Mouse (Mus musculus): ENCODE data around the gene Ripply3.
"Not testable (repeated sequence)": the region's sequence is repeated elsewhere in the genome, so short reads cannot be mapped to it uniquely, and the experiment has no call there.

Ripply3 gene

GRCm38 (mm10) chr16:94314626-94315025, 13.6 kb upstream of the Ripply3 start:
- DNase-seq (ENCODE audit: low read depth, low spot score): no peak

GRCm38 (mm10) chr16:94315215-94315614, 13.0 kb upstream of the Ripply3 start:
- no peak for DNase-seq (ENCODE audit: low read depth, low spot score)

GRCm38 (mm10) chr16:94317752-94318151, 10.5 kb upstream of the Ripply3 start:
- DNase-seq (ENCODE audit: low read depth, low spot score): no peak

- DNase-seq (ENCODE audit: low read depth, low spot score): no peak
These were observed 8.0 kb upstream of the Ripply3 start for GRCm38 (mm10) chr16:94320223-94320622.

- no peak for DNase-seq (ENCODE audit: low read depth, low spot score)
These were observed 4.5 kb upstream of the Ripply3 start for GRCm38 (mm10) chr16:94323681-94324080.

- no peak for DNase-seq (ENCODE audit: low read depth, low spot score)
These were observed 2.2 kb upstream of the Ripply3 start for GRCm38 (mm10) chr16:94326008-94326407.

- no peak for DNase-seq (ENCODE audit: low read depth, low spot score)
These were observed 954 bp downstream of the Ripply3 start for GRCm38 (mm10) chr16:94328881-94329867.

GRCm38 (mm10) chr16:94330429-94330828, 2.2 kb downstream of the Ripply3 start:
- no peak for DNase-seq (ENCODE audit: low read depth, low spot score)

- no peak for DNase-seq (ENCODE audit: low read depth, low spot score)
These were observed 3.1 kb downstream of the Ripply3 start for GRCm38 (mm10) chr16:94331233-94331885.

- no peak for DNase-seq (ENCODE audit: low read depth, low spot score)
These were observed 3.6 kb downstream of the Ripply3 start for GRCm38 (mm10) chr16:94331886-94332252.

- no peak for DNase-seq (ENCODE audit: low read depth, low spot score)
These were observed 7.4 kb downstream of the Ripply3 start for GRCm38 (mm10) chr16:94335656-94336055.

- DNase-seq (ENCODE audit: low read depth, low spot score): not testable (repeated sequence)
These were observed 11.2 kb downstream of the Ripply3 start for GRCm38 (mm10) chr16:94339164-94340160.

GRCm38 (mm10) chr16:94345733-94346132, 17.5 kb downstream of the Ripply3 start:
- DNase-seq (ENCODE audit: low read depth, low spot score): no peak

- no peak for DNase-seq (ENCODE audit: low read depth, low spot score)
These were observed 19.0 kb downstream of the Ripply3 start for GRCm38 (mm10) chr16:94347080-94347731.

GRCm38 (mm10) chr16:94348779-94349178, 20.6 kb downstream of the Ripply3 start:
- DNase-seq (ENCODE audit: low read depth, low spot score): no peak

- no peak for DNase-seq (ENCODE audit: low read depth, low spot score)
These were observed 21.5 kb downstream of the Ripply3 start for GRCm38 (mm10) chr16:94349588-94350286.

GRCm38 (mm10) chr16:94350287-94350677, 22.1 kb downstream of the Ripply3 start:
- DNase-seq (ENCODE audit: low read depth, low spot score): no peak

GRCm38 (mm10) chr16:94354450-94354849, 26.2 kb downstream of the Ripply3 start:
- peak; percentile 27 for DNase-seq (ENCODE audit: low read depth, low spot score)

GRCm38 (mm10) chr16:94356046-94356445, 27.8 kb downstream of the Ripply3 start:
- DNase-seq (ENCODE audit: low read depth, low spot score): no peak

GRCm38 (mm10) chr16:94356776-94357494, 28.7 kb downstream of the Ripply3 start:
- no peak for DNase-seq (ENCODE audit: low read depth, low spot score)

Data from forelimb bud, embryonic 11.5 days (tissue).